Mouse (Mus musculus): ENCODE data around the gene Dap.

- TF ChIP-seq POLR2A (IDR thresholded peaks at IDR 0.05; ENCODE audit: control insufficient read depth, extremely low read depth, insufficient read depth, low read length, poor library complexity) (no peak), CTCF (IDR thresholded peaks at IDR 0.05; ENCODE audit: borderline replicate concordance, control insufficient read depth, extremely low read depth, insufficient read depth, low read length, poor library complexity) (no peak)
Observed at GRCm38 (mm10) chr15:31247035-31247434, 22.9 kb downstream of the Dap start.
